Mouse (Mus musculus): ENCODE results near the gene Gpat3.

DNA sequence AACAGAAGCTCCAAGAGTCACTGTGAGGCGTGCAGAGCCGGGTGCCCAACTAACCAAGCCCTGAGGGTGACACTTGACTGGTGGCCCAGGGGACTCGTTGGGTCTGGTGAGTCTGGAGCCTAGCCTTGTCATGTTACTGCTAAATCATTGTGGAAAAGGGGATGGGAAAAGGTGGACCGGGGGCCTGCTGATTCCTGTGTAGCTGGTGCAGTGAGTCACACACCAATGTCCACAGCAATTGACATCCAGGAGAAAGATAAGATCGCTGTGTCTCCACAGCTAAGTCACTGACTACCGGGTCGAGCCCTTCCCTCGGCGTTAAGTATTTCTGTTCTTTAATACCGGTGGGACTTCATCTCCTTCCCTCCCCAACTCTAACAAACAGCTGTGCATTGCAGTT is 29.7 kb downstream of the Gpat3 start:
- TF ChIP-seq EP300 (IDR thresholded peaks at IDR 0.05; ENCODE audit: low read depth) (no peak), CTCF (IDR thresholded peaks at IDR 0.05; ENCODE audit: low read depth) (no peak)

All from heart, postnatal 0 days (tissue).